Mouse (Mus musculus) heart, postnatal 25 days (tissue): Measurements from ENCODE around the gene Rsph9. TPM values are rescaled to one million over a fixed set of nuclear protein-coding genes. Genes with fewer than 3 reads are reported as not detected.

Experiments used
- DNase-seq: peaks from one replicate; pipeline ENCODE4 v3.0.0; 2022; ENCODE audit warnings: low spot score
- intact Hi-C: fragments of 180-260 bp; cut with DNase I; formaldehyde crosslinking; loops from one replicate; pipeline ENCODE4 v1.15.1; 2025
- total RNA-seq, 2 experiments: library from RNA; stranded (reverse); gene quantifications; 2 replicates each; pipeline ENCODE4 v1.2.3; 2021

The Rsph9 gene
- total RNA-seq, 2 experiments from 2014 or later: 1.1 to 1.2 TPM

DNA sequence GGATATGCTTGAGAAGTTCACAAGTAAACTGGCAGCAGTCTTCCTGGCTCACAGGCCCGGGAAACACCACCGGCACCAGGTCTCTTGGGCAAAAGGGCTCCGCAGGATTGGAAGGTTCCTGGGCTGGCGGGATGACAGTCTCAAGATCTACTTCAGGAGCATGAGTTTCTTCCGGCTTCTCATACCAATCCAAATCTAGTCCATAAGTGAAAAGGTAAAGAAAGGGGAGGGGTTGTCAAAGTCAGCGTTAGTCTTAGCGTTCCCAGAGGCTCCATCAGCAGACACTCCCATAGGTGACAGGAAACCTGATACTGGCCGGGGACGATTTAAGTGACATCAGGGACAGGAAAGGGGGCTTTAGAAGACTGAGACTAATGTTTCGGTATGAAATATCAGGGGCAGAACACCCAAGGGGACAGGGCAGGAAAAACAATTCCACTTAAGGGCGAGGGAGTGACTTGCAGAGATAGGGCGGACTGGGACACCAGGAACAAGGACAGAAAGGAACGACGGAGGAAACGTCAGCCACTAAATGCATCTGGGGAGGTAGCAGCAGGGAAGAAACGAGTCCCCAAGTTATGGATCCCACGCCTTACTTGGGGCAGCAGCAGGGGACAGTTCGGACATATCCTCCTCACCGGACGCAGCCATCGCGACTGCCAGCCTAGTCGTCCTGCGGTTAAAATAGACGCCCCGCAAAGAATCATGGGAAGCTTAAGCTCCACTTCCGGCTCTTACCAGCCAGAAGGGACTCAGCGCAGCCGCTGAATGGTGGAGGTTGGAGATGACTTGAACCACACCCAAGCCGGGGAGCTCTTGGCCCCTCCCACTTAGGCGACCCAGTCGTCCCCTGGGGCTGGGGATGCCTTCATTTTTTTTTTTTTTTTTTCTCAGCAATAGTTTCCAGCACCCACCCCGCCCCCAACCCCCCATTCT, 9.1 kb upstream of the Rsph9 start, which contains the start of gene Mad2l1bp:
Mad2l1bp (minus strand) TSS at position 707 of the 936 bp plus-strand sequence.
- intact Hi-C loops: no loop called here
- DNase-seq: peak; percentile 85

GRCm38 (mm10) chr17:46139872-46140271, 4.1 kb downstream of the Rsph9 start:
- intact Hi-C loops: no loop called here
- DNase-seq: no peak

DNA sequence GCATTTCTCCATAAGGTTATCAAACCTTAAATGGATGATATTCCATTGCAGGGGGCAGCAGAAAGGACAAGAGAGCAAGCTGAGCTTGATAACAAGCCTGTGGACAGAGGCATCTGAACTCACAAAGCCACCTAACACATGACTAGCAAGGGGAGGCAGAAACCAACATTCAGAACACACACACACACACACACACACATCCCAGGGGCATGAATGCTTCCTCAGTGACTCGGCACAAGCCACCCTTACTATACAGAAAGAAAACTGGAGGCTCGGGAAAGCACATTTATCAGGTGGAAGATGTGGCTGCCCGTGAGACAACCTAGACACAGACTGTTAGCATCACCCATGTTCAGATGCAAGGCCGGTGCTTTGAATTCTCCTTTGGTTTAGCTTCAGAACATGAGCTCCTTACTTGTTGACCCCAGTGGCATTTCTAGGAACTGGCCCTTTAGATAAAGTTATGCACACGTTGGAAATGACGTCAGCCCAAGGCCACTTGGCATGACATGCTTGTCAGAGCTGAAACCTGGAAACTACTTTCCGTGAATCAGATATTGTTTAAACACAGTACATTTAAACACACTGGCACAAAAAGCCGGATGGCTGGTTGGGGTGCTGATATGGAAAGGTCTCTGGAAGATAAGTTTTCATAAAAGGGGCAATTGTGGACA, 5.3 kb downstream of the Rsph9 start:
- intact Hi-C loops: no loop called here
- no peak for DNase-seq

- no peak for DNase-seq
- intact Hi-C loops: loop anchor here (1.0 to 5.0 kb wide), 2 partner anchors 286 to 402 kb away; no protein-coding TSS in a partner anchor
These were observed 11.2 kb downstream of the Rsph9 start for GRCm38 (mm10) chr17:46132862-46133261.

DNA sequence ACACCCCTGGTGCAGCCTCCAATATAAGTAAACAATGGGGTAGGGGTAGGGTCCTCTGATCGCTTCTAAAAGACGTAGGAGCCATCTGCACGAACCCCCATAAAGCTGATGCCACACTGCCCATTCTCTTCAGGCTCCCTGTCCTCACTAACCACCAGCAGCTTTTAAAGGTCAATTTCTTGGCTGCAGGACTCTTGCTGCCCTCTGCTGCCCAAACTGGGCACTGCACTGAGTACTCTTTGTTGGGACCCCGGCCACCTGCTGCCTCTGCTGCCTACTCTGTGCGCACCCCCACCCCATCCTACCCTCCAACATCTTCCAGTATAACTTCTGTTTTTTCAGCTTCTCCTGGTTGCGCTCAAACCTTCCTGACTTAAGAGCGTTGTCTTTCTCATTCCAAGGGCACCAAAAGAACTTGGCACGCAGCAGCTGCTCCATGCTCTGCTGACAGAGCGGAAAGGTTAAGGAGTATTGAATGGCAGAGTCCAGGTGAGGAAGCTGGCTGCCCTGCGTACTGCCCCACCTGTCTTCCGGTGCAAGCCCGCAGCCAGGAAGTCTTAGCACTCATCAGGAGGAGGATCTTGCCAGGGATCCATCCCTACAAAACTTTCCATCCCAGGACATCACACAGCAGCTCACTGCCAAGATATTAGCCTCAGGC, 11.8 kb downstream of the Rsph9 start:
- peak; percentile 44 for DNase-seq
- intact Hi-C loops: loop anchor here (1.0 to 5.0 kb wide), 2 partner anchors 285 to 401 kb away; no protein-coding TSS in a partner anchor

DNA sequence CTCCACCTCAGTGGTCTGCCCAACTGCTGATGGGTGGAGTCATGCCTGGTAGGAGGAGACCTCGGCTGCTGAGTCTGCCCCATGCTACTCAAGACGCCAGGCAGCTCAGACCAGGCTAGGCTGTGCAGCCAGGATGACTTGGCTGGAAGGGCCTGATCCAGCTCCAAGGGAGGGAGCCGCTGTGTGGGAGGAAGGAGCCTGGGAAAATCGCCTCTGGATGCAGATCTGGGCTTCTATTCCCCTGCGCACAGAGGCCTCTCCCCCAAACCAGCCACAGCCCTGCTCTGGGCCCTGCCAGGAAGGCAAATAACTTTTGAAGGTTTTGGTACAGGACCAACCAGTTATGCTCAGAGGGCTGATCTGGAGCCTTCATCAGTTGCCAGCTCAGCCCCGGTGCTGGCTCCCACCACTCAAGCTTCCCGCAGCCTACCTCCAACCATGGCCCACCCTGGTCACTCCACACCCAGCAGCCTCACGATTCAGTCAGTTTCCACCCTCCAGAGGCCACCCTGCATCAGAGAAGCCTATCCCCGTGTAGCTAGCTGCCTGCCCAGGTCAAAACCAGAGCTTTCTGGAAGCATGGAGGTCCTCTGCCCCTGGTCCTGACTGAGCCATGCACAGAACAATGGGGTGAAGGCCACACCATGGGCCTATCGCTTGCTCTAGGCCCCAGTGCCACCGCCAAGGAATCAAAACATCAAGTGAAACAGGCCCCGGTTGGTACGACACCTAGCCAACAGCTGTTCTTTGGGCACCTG, 14.1 kb downstream of the Rsph9 start:
- intact Hi-C loops: loop anchor here (5.0 kb wide), 1 partner anchor 283 kb away; no protein-coding TSS in a partner anchor
- peak; percentile 74 for DNase-seq

DNA sequence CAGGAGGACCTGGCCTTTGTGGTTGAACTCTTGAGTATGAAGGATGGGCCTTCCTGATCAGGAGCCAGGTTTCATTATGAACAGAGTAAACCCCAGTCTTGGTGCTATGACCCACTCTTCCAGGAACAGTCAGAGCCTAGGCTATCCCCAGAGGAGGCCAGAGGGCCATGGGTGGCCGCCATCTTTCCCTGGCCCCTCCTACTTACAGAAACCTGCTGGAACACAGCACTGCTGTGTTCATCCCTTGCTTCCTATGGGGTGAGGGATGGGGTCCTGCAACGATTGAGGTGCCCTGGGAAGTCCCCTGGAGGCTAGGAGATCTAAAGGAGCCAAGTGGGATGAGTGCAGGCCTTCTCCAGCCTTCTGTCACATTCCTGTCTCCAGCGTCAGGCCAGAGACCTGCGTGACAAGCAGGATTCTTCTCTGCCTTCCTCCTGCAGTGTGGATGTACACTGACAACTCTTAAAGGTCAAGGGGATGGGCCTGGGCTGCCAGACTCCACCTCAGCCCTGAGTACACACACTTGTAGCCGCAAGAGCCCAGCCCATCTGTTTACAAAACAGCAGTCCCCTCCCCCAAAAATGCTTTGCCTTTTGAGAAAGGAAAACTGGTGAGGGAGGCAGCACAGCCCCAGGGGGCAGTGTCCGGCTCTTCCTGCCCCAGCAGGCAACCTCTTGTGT, 16.1 kb downstream of the Rsph9 start:
- no peak for DNase-seq
- intact Hi-C loops: no loop called here

GRCm38 (mm10) chr17:46126608-46127007, 17.4 kb downstream of the Rsph9 start:
- intact Hi-C loops: no loop called here
- DNase-seq: no peak

- no peak for DNase-seq
- intact Hi-C loops: no loop called here
These were observed 19.9 kb downstream of the Rsph9 start for GRCm38 (mm10) chr17:46123953-46124700.

DNA sequence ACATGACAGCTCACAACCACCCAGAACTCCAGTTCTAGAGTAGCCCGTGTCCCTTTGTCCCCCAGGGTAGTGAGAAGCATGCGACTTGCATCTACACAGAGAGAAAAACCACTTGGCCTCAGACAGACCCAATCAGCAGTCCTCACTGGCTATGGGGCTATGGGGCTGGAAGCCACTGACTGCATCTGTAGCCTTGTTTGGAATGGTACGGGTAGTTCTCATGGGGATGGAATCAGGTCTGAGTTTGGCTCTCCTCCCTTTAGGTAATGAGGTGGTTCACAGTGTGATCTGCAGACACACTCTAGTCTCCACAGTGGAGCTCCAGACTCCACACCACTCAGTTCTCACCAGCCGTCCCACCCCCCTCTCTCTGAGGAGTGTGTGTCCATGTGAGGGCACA, 20.7 kb downstream of the Rsph9 start:
- no peak for DNase-seq
- intact Hi-C loops: no loop called here

- no peak for DNase-seq
- intact Hi-C loops: no loop called here
These were observed 21.2 kb downstream of the Rsph9 start for GRCm38 (mm10) chr17:46122791-46123190.

- intact Hi-C loops: no loop called here
- DNase-seq: no peak
These were observed 24.4 kb downstream of the Rsph9 start for GRCm38 (mm10) chr17:46119641-46120040.

DNA sequence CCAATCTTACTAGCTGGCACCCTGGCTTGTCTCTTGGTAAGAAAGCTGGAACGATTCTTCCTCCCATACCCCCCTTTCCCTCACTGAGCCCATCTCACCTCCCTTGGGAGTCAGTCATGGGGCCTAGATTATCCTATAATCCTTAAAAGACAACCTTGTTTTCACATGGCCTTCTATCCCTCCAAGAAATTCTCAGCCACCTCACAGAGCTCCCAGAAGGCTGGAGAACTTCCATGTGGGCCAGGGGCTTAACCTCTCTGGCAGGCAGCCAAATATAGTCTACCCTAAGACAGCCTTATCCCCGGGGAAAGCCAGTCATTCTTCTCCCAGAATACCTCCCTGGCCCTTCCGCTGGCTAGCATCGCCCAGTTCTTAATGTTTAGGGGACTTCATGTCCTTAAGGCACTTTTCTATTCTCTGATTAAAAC, 25.6 kb downstream of the Rsph9 start:
- no peak for DNase-seq
- intact Hi-C loops: no loop called here

- no peak for DNase-seq
- intact Hi-C loops: no loop called here
These were observed 26.2 kb downstream of the Rsph9 start for GRCm38 (mm10) chr17:46117623-46118422.

- intact Hi-C loops: no loop called here
- DNase-seq: no peak
These were observed 27.1 kb downstream of the Rsph9 start for GRCm38 (mm10) chr17:46116881-46117280.

DNA sequence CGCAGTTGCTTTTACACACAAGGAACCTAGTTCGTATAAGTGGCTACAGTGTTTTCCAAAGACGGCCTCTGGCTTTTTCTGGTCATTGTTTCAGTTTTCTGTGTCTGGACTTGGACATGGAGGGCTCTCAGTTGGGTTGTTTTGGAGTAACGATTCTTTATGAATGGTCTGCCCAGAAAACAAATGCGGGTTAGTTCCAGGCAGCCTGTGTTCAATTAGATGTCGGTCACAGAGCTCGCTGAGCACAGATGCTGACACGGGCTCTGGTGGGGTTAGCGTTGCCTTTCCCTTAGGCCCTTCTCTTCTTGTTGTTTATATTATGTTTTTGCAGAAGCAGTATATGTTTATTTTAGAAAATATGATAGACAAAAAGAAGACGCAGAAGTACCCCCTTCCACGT, 27.9 kb downstream of the Rsph9 start:
- intact Hi-C loops: no loop called here

DNA sequence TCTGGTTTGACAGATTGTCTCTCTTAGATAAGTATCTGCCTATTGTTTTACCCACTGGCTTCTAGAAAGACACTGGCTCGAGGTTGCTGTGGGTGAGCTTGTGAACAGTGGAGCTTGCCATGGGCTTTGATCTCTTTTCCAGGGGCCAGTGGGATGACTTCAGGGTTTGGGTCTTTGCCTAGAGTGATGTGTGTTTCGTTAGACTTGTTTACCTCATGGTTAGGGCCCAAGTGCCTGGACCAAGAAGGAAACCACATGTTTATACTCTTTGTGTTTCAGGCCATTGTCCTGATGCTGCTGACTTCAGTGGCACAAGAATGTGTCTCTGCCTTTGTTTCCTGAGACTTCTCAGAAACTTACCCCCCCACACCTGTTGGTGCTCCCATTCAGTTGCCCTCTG, 28.5 kb downstream of the Rsph9 start:
- no peak for DNase-seq
- intact Hi-C loops: no loop called here

More for the DNA sequence above, 27.9 kb downstream of the Rsph9 start:
- no peak for DNase-seq
